Mouse (Mus musculus): Measurements from ENCODE around the gene Zbtb16.

Zbtb16 gene

DNA sequence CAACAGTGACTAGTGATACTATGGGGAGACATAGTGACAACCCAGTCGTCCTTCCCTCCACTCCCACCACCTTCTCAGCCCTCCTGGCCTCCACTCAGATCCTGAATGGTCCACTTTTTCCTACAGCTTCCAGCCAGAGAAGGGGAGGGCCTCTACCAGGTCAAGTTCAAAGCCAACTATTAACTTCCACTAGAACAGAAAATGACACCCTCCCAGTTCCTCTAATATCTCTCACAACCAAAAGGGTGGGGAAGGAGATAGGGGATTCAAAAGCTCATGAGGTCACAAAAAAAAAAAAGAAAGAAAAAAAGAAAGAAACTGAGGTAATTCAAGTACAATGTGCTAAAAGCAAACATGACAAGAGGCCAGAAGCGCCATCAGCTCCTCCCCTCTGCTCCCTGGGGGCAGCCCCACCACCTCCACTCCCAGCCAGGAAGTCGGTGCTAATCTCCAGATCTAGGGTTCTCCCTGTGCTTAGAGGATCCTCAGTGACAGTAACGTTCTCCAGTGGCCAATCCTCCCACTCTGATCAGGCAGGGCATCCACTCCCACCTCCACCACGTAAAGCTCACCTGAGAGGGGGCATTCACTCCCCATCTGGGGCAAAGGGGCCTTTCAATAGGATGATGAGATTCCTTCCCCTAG lies 180.4 kb downstream of the Zbtb16 start:
- no peak for DNase-seq

DNA sequence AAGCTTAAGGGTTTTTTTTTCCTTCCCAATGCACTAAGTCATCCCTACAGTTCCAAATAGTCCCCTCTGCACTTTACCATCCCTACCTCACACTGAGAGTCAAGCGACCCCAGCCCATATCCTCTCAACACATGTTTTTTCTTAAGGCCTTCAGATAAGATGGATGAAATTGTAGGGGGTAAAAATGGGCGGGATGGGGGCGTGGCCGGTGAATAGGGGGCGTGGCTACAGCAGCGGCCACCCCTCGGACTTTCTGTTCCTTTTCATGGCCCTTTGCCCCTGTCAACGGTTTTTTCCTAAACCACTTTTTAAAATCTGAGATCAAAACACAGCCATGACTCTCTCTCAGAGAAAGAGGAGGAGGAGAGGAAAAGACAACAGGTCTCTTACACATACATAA lies 181.3 kb downstream of the Zbtb16 start:
- no peak for DNase-seq

DNA sequence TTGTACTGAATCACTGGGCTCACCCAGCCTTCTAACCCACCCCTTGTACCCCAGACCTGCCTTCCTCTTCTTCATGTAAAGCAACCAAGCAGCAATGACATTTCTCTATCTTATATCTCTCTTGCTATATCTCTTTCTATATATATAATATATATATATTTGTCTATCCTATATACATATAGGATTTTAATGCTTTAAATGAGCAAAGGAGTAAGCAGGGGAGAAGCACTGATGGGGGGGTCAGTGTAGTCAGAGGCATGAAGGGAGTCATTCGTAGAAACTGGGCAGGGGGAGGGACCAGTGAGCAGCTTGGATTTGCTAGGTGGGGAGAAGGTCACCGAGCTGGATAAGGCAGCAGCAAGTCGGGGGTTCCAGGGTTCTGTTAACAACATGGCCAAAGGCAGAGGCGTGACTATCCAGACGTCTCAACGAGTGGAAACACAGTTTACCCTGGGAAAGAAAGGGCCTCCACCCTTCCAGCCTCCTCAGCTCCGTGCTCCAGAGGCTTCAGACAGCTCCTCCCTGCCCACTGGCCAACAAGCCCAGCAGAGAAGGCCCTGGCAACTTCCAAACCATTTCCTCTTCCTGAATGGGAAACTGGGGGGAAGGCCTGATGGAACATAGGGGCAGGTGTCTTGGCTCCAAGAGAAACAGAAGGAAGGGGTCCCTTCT lies 182.5 kb downstream of the Zbtb16 start:
- no peak for DNase-seq

DNA sequence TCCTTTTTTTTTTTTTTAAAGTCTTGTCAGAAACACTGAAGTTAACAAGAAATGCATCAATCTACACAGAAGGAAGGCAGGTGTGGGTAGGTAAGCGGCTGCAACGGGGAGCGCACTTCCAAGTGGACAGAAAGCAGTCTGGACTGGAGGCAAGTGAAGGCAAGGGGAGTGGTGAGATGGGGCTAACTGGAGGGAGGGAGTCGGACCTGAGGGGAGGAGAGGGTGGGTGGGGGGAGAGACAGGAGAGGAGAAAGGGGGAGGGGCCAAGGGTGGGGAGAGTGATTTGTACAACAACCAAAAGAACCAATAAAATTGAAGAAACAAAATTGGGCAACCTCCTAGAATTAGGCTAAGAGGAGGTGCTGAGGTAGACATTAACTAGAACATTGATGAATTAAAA lies 184.0 kb downstream of the Zbtb16 start:
- DNase-seq: no peak

DNA sequence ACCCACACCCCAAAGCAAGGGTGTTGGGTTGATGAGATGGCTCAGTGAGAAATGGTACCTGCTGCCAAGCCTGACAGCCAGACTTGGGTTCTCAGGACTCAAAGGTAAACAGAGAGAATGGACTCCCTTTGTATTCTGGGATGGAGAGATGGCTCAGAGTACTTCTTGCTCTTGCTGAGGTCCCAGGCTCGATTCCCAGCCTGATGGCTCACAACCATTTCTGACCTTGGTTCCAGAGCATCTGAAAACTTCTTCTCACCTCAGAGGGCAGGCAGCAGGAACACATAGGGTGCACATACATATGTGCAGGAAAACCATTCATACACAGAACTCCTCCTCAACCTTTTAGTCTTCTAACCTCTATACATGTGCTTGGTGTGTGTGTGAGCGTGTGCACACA lies 185.2 kb downstream of the Zbtb16 start:
- DNase-seq: no peak

DNA sequence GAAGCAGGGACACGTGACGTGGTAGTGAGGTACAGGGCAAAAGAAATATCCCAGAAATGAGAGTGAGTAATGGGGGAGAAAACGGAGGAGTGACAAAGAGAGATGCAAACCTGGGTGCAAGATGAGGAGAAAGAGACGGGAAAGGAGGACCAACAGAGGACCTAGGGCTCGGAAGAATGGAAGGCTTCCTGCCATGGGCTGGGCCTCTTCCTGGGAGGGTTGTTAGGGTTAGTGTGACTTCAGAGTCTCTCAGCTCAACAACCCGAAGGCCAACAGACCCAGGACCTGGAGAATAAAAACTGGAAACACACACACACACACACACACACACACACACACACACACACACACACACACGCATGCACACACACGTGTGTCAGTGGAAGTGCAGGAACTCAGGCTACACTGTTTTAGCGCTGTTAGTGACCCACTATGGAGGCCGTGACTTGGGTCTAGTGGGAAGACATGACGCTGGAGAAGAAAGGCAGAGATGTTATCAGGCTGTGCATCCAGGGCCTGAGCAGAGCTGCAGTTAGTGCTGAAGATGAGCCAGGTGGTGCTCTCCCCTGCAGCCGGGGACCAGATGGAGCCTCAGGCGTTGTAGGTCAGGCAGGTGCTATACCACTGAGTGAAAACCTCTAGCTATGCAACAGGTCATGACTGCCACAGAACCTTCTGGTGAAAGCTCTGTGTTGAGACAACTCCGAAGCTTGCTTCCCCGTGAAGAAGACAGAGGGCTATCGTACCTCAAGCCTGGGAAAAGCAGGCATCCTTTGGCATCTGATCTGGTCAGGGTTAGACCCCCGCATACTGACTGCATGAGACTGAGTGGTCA lies 186.0 kb downstream of the Zbtb16 start:
- DNase-seq: no peak

DNA sequence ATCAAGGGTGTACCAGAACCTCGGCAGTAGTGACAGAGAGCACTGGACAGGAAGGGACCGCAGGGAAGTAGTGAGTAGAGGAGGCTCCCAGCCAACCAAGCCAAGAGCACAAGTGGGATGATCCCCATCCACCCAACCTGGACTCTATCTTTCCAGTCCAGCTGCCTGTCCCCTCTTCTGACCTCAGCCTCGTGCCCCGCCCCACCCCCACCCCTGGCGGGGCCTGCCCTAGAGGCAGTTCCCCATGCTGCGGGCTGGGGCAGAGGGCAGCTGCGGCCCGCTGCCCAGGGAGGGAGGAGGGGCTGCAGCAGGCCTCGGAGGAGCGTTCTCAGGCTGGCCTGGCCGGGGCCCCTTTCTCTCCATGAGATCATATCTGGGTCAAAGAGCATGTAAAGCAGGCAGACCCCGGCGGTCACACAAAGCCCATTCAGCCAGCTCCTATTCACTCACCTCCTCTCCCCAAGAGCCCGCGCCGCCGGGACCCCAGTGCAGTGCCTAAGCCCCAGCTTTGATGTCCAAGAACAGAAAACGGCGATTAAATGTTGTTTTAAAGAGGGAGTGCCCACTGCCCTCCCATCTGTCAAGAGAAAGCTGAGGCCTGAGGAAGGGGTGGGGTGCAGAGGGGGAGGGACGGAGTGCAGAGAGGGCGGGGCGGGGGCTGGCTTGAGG lies 186.8 kb downstream of the Zbtb16 start:
- DNase-seq: no peak

DNA sequence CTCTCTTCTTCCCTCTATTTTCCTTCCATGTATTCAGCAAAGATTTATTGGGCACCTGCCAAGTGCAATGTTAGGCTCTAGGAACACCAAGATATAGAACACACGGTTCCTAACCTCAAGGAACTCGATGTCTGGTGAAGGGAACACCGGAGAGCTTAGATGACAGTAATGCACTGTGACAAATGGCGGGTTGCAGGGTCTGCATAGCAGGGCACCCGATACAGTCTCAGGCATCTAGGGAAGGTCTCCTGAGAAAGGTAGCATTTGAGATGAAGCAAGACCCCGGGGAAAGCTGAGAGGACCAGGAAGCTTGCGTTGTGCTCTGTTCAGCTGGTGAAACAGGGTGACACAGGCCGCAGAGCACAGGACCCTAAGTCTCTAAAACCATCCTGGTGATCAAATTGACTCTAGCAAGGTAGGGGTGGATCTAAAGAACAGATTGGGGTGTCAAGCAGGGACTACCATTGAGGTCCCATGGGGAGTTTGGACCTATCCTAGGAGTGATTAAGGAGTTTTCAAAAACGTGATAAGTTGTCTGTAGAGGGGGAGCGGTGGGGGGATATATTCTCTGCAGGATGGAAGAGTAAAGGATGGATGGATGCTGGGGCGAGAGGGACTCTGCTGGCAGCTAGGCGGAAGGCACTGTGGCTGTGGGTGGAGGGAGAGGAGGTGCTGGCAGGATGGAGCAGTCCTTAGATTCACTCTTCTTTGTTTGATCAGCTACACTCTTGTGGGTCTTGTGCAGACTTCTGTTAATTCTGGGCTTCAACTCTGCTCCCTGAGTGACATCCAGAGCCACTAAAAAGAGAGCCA lies 187.5 kb downstream of the Zbtb16 start:
- no peak for DNase-seq

DNA sequence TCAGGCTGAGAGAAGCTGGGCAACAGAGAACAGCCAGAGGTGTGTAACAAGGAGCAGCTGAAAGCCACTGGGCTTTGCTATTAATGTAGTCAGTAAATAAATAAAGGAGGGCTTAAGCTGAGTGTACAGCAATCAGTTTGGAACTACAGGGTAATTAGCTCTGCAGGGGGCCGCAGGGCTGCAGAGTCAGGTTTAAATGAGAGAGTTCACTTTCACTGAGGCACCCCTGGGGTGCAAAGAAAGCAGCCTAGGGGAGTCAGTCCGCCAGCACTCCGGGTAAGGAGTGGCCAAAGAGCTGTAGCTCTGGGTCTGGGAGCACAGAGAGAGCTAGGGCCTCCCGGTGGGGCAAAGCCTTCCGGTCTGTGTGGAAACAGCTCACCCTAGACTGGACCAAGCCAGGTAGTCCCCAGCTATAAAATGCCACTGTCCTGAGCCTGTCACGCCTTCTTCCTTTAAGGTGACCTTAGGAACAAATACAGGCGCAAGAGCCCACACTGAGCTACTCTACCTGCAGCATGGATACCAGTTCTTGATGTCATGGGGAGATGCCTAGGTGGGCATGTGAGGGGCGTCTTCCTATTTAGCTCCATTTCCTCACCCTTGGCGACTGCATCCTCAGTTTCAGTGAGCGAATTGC lies 188.3 kb downstream of the Zbtb16 start:
- DNase-seq: no peak

DNA sequence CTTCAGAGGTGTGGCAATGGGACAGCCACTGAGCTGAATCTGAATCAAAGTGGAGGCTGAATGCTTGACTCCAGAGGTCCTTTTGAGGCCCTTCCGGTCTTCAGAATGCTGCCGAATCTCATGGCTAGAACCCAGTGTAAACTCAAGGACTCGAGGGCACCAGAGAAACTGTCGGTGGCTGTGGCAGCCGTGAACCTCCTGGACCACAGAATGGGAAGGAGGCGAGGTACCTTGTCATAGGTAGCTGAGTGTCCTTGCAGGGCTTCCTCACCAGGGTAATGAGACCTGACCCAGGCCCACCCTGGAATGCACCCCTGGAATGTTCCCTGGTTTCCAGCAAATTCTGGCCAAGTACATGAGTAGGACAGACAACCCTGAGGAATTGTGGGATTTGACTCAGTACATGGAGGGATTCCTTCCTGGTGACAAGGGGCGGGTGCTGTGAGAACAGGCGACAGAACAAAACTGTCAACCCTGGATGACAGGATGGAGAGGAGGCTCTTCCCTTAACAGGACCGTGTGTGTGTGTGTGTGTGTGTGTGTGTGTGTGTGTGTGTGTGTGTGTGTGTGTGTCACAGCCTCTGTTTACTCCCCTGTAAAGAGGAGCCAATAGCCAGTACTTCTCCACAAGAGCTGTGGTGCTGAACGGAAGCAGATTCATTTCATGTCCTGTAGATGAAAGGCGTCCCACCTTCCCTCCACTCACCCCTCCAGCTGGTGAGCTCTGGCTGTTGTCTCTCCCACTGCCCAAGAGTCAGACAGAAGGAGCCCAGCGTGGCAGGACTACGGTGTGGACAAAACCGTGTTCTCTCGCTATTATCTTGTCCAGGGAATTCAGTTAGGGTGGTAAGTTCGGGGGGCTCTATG lies 189.0 kb downstream of the Zbtb16 start:
- DNase-seq: no peak

DNA sequence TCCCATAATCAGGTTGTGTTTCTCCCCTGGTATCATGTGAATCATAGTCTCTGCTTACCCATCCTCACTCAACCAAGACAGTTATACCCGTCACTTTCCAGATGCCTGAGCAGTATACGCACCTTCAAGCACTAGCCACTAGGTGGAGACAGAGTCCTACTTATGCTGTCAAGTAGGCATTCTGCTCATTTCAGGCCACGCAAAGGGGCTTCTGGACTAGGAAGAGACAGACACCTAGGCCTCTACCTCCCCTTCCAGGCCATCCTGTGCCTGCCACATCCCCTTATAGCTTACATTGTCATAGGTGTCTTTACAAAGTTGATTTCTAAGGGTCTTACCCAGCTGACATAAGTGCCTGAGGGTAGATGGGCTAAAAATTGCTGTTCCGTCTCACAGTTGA lies 189.8 kb downstream of the Zbtb16 start:
- peak; percentile 66 for DNase-seq

DNA sequence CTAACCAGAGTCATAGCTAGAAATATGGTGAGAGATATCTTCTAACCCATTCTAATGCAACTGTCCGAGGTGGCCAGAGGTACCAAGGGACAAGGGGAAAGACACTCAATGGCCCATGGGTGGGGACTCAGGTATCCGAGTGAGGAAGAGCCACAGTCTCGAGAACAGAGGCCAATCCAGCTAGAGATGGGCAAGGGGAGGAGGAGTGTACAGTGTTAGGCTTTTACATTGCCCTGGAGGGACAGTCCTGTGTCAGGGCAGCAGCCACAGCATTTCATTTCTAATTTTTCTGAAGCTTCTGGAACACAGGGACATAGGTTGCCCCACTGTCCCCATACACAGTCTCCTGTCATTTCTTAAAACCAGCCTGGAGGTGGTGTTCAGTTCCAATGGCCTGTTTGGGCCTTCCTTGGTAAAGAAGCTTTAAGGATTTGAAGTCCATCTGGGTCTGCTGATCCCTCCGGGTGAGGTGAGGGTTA lies 190.3 kb downstream of the Zbtb16 start:
- DNase-seq: no peak

DNA sequence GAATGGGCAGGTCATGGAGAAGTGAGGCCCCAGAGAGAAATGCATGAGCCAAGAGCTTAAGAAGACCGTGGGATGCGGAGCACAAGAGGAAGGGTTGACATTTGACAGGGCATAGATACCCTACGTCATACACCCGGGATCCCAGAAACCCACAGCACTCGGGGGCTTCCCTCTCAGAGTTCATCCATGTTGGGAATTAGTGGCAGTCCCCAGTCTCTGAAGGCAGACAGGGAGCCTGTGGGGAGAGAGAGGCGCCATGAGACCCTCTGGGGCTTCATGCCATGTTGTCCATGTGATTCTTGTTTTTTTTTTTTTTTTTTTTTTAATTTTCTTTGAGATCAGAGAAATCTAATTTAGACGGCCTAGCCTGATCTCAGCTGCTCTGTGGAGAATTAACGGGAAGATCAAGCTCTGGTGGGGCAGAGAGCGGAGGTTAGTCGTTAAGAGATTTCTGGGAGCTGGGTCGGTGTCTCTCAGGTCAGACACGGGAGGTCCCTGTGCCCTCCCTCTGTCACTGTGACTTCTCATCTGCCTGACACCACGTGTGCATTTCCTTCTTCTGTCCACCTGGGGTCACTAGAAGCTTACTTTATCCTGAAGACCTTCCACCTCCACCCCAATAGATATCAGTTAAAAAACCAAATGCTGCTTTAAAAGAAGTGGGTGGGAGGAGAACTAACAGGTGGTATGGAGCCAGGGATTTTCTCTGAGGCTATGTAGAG lies 190.9 kb downstream of the Zbtb16 start:
- DNase-seq: no peak

DNA sequence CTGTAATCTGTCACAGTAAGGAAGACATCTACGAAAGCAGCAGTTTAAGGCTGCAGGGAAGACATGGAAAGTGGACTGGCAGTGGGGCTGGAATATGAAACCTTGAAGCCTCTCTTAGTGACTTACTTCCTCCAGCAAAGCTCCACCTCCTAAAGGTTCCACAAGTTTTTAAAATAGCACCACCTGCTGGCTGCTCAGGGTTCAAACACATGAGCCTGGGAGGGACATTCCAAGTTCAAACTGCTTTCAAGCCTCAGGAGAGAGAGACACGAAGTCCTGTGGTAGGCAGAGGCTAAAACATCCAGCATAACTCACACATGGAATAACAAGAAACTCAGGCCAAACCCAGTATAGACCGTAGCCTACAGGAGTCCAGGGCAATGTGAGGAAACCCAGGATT lies 191.6 kb downstream of the Zbtb16 start:
- no peak for DNase-seq

DNA sequence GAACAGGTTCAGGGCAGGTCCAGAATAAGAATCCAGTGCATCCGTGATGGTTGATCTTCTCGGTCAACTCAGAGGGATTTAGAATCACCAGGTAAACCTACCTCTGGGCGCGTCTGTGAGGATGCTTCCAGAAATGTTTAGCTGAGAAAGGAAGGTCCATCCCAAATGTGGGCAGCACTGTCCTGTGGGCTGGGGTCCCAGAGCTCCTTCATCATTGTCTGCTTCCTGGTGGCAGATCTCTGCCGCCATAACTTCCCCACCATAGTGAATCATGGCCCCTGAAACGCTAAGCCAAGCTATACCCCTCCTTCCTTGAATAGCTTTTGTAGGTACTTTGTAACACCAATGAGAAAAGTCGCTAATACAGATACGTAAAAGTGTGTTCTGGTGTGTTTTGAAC lies 194.4 kb downstream of the Zbtb16 start:
- no peak for DNase-seq

DNA sequence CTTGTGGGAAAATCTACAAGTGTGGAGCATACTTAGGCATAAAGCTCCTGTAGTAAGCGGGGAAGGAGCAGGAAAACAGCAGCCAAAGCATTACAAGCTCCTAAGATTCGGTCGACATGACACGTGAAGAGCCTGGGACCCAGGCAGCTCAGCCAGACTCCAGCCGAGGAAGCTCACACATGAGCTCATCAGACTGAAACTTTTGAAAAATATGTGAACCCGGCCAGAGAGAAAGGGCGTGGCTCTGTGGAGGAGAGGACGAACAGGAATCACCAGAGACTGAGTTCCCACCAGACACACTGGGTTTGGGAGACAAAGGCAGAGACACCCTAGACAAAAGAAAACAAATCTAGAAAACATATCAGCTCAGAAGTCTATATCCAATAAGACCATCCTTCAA lies 195.1 kb downstream of the Zbtb16 start:
- DNase-seq: no peak

DNA sequence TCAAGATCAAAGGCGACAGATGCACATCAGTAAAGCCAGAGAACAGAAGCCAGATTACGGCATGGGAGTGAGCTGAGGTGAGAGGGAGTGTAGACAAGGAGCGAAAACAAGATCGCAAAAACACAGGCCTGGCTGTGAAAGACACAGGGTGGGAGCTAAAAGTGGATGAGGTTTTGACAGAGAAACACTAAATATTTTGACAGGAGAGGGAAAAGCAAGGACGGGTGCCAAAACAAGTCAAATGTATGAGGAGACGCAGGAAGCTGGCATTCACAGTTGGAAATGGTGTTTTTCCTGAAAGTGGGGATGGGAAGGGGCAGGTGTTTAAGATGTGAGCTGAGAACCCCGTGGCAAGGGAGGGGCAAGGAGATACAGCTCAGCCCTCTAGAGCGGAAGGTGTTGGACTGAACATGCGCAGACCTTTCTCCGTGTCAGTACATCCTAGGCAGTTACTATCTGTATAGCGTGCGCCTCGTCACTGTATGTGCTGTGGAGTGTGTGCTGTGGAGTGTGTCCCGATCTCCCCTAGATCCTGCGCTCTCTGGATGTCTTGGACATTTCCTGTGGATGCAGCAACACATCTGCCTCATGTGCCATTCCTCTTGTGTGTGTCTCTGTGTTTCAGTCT lies 197.7 kb downstream of the Zbtb16 start:
- no peak for DNase-seq

DNA sequence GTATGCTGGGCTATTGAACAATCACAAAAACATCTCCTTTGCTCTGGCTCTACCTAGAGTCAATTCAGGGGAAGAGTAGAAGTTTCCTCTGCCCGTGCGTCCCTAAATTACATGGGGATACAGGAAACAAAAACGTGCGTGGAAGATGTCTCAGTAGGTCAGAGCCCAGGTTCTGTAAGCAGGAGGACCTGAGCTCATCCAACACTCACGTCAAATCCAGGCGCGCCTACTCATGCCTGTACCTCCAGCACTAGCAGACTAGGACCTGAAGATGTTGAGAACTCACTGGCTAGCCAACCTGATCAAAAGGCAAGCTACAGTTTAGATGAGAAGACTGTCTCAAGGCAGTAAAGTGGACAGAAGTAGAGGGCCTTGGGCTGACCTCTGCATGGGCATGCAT lies 198.9 kb downstream of the Zbtb16 start:
- DNase-seq: no peak

DNA sequence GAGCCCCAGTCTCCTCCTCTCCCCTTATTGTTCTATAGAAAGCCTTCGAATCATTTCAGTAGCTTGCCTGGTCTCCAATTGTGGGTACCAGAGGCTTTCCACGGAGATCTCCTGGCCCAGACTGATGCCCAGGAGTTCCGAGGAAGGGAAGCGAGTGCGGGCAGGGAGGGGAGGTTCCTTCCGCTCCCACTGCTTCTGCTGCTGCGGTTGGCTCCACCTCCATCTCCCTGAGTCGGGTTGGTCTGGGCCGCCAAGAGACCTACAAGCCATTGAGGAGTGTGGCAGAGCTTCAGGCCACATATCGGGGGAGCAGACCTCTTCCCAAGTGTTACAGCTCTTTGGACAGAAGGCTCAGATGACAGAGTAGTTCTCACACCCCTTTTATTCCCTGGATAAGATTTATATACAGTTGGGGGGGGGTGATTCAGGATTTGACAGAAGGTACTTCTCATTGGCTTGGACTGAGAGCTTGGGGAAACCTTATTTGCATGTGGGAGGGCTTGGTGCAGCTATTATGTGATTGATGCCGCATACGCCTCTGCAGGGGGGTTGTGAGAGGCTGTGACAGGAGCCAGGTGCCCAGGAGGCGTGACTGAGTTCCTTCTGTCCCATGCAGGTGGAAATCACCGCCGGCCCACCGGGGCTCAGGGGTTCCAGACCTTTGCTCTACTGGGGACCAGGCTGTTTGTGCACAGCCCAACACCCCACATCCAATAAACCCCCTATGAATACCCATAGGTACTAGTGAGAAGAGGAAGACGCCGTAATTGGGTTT lies 200.3 kb downstream of the Zbtb16 start:
- DNase-seq: no peak

All from right cerebral cortex, postnatal 14 days (tissue).